Mouse (Mus musculus) cerebellum, postnatal 25 days (tissue): ENCODE data around the gene Gm10118.

ENCODE experiments used
- DNase-seq, 2 experiments: peaks; one replicate each; pipeline ENCODE4 v3.0.0; 2021; ENCODE audit warnings: mixed read lengths in 2 of 2

The Gm10118 gene

GRCm38 (mm10) chr10:63927334-63927733, at the start of gene Gm10118:
Gene Gm10118, minus strand, starts transcription at chr10:63927434.
- no peak for DNase-seq

- no peak for DNase-seq
These were observed 45.1 kb upstream of the Gm10118 start for GRCm38 (mm10) chr10:63972300-63972699.

- DNase-seq, result peak; percentile 55 to 66
These were observed 27.2 kb upstream of the Gm10118 start for GRCm38 (mm10) chr10:63954308-63954930.

GRCm38 (mm10) chr10:63951481-63951880, 24.2 kb upstream of the Gm10118 start:
- DNase-seq, result no peak

GRCm38 (mm10) chr10:63950867-63951266, 23.6 kb upstream of the Gm10118 start:
- peak in 1 of 2 experiments; percentile 20 for DNase-seq

- peak; percentile 51 to 59 for DNase-seq
These were observed 20.0 kb upstream of the Gm10118 start for GRCm38 (mm10) chr10:63947266-63947665.

- DNase-seq, result no peak
These were observed 18.3 kb upstream of the Gm10118 start for GRCm38 (mm10) chr10:63945534-63945933.

- peak in 1 of 2 experiments; percentile 34 for DNase-seq
These were observed 6.7 kb upstream of the Gm10118 start for GRCm38 (mm10) chr10:63933946-63934345.

GRCm38 (mm10) chr10:63908878-63909277, 18.4 kb downstream of the Gm10118 start:
- DNase-seq, result no peak

- no peak for DNase-seq
These were observed 27.3 kb downstream of the Gm10118 start for GRCm38 (mm10) chr10:63899891-63900290.

- DNase-seq, result no peak
These were observed 32.6 kb downstream of the Gm10118 start for GRCm38 (mm10) chr10:63894612-63895011.

GRCm38 (mm10) chr10:63886449-63887088, 40.7 kb downstream of the Gm10118 start:
- DNase-seq, result peak; percentile 20 to 31

- peak; percentile 65 to 69 for DNase-seq
These were observed 46.8 kb downstream of the Gm10118 start for GRCm38 (mm10) chr10:63880462-63880903.
